Mouse (Mus musculus) brain, embryonic 18.5 days (tissue): ENCODE results near the gene Il3ra.

Experiments used
- DNase-seq: peaks from one replicate; pipeline ENCODE4 v3.0.0-alpha.2; 2012; ENCODE audit warnings: low read depth, low spot score

The Il3ra gene

DNA sequence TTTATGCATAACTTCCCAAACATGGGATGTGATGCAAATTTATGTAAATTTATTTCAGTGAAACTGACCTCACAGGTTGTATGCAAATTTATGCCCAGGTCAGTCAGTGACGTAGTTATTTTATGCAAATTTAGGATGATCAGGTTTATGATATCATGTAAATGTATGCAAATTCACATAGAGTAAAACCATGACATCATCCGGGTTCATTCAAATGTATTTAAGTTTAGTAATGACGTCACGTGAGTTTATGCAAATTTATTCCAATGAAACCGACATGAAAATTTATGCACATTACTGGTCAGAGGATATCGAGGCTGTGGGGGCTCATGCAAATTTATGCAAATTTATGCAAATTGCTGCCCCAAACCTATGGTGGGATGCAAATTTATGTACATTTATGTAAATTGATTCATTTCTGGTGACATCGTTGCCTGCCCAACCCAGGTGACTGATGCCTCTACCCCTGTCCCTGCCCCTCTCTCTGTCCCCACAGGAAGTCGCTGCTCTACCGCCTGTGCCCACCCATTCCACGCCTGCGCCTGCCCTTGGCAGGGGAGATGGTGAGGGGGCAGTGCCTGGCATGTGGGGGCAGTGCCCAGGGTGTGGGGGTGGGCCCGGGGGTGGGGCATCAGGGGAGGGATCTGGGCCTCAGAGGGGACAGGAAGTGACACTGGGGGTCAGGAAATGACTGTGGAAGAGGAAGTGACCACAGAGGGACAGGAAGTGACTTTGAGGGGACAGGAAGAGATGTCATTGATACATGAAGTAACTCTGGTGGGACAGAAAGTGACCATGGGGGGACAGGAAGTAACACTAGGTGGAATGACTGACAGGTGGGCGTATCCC lies 8.7 kb downstream of the Il3ra start:
- DNase-seq = no peak

DNA sequence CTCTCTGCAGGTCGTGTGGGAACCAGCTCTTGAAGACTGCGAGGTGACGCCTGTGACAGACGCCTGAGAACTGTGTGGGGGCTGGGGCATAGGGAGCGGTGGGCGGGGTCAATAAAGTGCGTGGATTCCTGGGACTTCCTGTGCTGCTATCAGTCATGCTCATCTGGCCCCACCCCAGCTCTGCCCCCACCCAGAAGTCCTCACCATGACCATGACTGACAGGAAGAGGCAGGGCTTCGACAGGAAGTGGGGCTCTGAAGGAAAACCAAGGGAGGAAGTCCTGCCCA lies 9.2 kb downstream of the Il3ra start:
- no peak for DNase-seq

DNA sequence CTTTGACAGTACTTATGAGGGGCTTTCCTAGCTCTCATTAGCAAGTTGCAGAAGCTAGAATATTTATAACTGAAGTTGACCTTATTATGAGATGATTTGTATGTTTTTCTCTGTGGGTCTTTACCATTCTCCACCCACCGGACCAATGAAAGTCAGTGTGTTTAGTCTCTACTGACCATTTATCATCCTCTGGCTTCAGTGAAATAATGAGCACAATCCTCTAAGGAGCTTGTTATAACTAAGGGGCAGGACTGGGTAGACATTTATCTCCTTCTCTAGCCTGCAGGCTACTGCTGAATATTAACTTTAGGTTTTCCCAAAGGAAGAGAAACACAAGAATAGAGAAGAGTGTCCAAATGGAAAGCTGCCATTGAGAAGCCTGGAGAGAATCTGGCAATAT lies 49.5 kb downstream of the Il3ra start:
- DNase-seq = no peak

DNA sequence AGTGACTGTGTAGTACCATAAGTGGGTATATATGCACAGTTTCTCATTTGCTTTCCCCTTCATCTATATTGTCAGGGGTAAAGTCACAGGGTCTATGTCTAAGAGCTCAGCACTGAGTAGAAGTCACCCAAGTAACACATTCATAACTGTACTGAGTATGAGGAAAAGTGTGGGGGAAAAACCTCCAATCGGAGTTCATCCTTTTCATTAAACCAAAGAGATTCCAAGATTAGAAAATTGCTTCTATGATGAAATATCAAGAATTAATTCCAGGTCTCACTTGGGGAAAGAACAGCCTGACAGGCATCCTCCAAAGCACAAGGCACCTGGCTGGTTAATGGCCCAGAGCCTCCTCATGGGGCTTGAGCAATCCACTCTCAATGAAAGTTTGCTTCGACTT lies 54.9 kb downstream of the Il3ra start, which contains the start of gene Olfr721-ps1:
Gene Olfr721-ps1, plus strand, starts transcription at position 301 of the 400 bp plus-strand sequence.
- no peak for DNase-seq
